Mouse (Mus musculus): ENCODE measurements around the gene Esp16. TPM values are rescaled to one million over a fixed set of nuclear protein-coding genes. Genes with fewer than 3 reads are reported as not detected.
"Not testable (repeated sequence)": the region's sequence is repeated elsewhere in the genome, so short reads cannot be mapped to it uniquely, and the experiment has no call there.

The Esp16 gene
- polyA plus RNA-seq (2012; rRNA removed) (not detected in 2 replicates), polyA plus RNA-seq (2014; fragmentation: Nextera tagmentation; extraction: Ambion mirVana) (not detected in 2 replicates)

DNA sequence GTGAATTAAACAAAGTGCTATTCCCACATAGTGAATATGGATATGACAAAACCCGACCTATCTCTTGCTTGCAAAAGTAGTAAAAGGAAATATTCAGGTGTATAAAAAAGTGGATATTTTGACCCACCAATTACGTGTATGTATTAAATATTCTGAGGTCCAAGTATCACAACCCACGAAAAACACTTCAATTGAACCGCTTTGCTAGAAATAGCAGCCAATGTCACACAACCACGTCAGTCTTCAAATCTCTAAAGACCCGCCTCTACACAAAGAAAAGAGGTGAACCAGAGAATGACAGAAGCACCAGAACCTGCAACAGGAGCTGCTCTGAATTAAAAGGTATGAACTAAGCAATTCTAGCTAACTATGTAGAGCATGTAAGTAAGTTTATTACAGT, at the start of gene Esp16:
TSS of gene Esp16 (plus strand) at position 301 of the 400 bp plus-strand sequence.
- not testable (repeated sequence) for DNase-seq (ENCODE audit: low read depth in 3 of 3, low spot score in 3 of 3); H3K9ac ChIP-seq (replicated peaks); H3K4me2 ChIP-seq (ENCODE audit: low read depth); H3K27ac ChIP-seq; H3K4me3 ChIP-seq (ENCODE audit: insufficient read depth in 1 of 2, low read depth in 2 of 2, low read length in 2 of 2); H3K9me3 ChIP-seq (ENCODE audit: control insufficient read depth, low read length); H3K36me3 ChIP-seq (replicated peaks; ENCODE audit: control insufficient read depth, insufficient read depth, low read depth); H3K27me3 ChIP-seq (ENCODE audit: control insufficient read depth, insufficient read depth, low read length); ATAC-seq (ENCODE audit: insufficient read depth); H3K4me1 ChIP-seq (replicated peaks; ENCODE audit: control insufficient read depth in 2 of 2, insufficient read depth in 2 of 2, low read length in 1 of 2)
- WGBS (ENCODE audit: insufficient replicate concordance): 50% methylated on average over 6 of the region's 6 CpGs

- H3K36me3 ChIP-seq (replicated peaks; ENCODE audit: control insufficient read depth, insufficient read depth, low read depth); DNase-seq (ENCODE audit: low read depth in 3 of 3, low spot score in 3 of 3); H3K4me2 ChIP-seq (ENCODE audit: low read depth); H3K9ac ChIP-seq (replicated peaks); H3K4me1 ChIP-seq (replicated peaks; ENCODE audit: control insufficient read depth in 2 of 2, insufficient read depth in 2 of 2, low read length in 1 of 2); H3K4me3 ChIP-seq (ENCODE audit: insufficient read depth in 1 of 2, low read depth in 2 of 2, low read length in 2 of 2); H3K9me3 ChIP-seq (ENCODE audit: control insufficient read depth, low read length); H3K27ac ChIP-seq; H3K27me3 ChIP-seq (ENCODE audit: control insufficient read depth, insufficient read depth, low read length): not testable (repeated sequence)
- peak; percentile 77 for ATAC-seq (ENCODE audit: insufficient read depth)
Measured at GRCm38 (mm10) chr17:39498043-39498442, 37.9 kb upstream of the Esp16 start.

Other genes with a start within 250 kb of the Esp16 start
- not detected in 2 replicates for gene Esp18, start 129.8 kb upstream of the Esp16 start, polyA plus RNA-seq (2012; rRNA removed)
- not detected in 2 replicates for gene Esp18, start 129.8 kb upstream of the Esp16 start, polyA plus RNA-seq (2014; fragmentation: Nextera tagmentation; extraction: Ambion mirVana)
- not detected in 2 replicates for gene Esp15, start 104.8 kb downstream of the Esp16 start, polyA plus RNA-seq (2012; rRNA removed)
- not detected in 2 replicates for gene Esp15, start 104.8 kb downstream of the Esp16 start, polyA plus RNA-seq (2014; fragmentation: Nextera tagmentation; extraction: Ambion mirVana)

Data from liver, embryonic 14.5 days (tissue).